Mouse (Mus musculus): ENCODE data around the gene Cd59a. TPM values are rescaled to one million over a fixed set of nuclear protein-coding genes. Genes with fewer than 3 reads are reported as not detected.
A peak's percentile ranks its signal among the peaks of the same experiment; 100 is the strongest.

Cd59a gene
- polyA plus RNA-seq, 1 experiment from 2014 or later: 21.1 TPM

DNA sequence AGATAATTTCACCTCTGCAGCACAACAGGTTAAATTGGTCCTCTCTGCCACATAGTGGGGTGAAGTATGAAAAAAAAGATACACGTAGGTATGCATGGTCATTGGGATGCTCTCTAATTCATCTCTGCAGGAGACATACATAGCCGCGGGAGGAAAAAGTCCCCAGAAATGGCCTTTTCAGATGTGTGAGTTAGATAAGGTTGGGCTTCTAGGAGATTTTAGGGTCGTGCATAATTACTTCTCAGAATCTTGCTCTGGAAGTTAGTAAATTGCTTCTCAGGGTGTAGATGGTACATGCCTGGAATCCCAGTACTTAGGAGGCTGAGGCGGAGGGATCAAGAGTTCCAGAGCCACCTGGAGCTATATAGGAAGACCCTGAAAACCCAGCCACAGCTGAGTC is 28.5 kb downstream of the Cd59a start:
- no peak overlapping the region for H3K27ac ChIP-seq (ENCODE audit: low read depth, low read length)
- H3K4me3 ChIP-seq (ENCODE audit: low read depth, low read length): no peak overlapping the region
- DNase-seq (ENCODE audit: low spot score) (no peak), ATAC-seq (replicated peaks; ENCODE audit: low FRiP score) (no peak)
- no peaks in the 10 kb centered on the region for H3K36me3 ChIP-seq (ENCODE audit: control insufficient read depth, insufficient read depth, low read length)
- no peak overlapping the region for H3K4me2 ChIP-seq (ENCODE audit: low read depth, low read length, severe bottlenecking)
- WGBS: 85% methylated on average over 5 of the region's 5 CpGs
- H3K27me3 ChIP-seq (ENCODE audit: control insufficient read depth, insufficient read depth, low read length): peaks cover 7% of the 10 kb centered on the region
- no peaks in the 10 kb centered on the region for H3K9me3 ChIP-seq (ENCODE audit: control insufficient read depth, low read length)
- H3K9ac ChIP-seq (ENCODE audit: low read length): no peak overlapping the region
- no peaks in the 10 kb centered on the region; the same call in 1 of the 2 replicates for H3K4me1 ChIP-seq (replicated peaks; ENCODE audit: control insufficient read depth, insufficient read depth, low read length)

DNA sequence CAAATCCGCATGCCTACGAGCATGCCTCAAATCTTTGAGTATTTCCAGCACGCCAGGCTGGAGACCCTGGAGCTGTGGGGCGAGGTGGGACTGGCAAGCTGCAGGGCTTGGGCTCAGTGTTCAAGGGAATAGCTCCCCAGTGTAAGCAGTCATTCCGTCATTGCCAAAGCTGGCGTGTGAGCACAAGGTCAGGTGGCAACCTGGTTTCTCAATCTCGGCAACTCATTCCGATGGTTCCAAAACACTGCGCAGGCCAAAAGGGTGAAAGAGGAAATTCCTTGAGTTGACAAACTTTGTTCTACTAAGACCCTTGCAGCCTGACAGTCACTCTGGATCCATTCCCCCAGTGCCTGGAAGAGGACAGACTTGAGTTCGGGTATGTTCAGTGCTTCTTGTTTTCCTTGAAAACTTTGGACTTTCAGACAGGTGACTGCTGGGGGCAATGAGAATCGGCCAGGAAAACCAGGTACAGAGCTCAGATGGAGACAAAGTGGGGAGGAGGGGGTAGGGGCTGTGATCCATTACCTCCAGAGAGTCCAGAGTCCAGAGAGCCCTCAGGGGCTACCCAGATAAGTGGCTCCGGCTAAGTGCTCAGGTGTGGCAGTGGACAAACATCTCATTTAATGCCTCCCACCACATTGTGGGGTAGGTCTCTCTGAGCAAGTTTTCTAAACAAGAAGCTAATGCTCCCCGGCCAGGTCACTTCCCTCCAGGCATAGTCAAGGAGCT is 33.4 kb downstream of the Cd59a start:
- Histone ChIP-seq H3K36me3 (ENCODE audit: control insufficient read depth, insufficient read depth, low read length) (no peaks in the 10 kb centered on the region), H3K4me3 (ENCODE audit: low read depth, low read length) (no peak overlapping the region), H3K27ac (ENCODE audit: low read depth, low read length) (no peak overlapping the region), H3K27me3 (ENCODE audit: control insufficient read depth, insufficient read depth, low read length) (peaks cover 2% of the 10 kb centered on the region), H3K9ac (ENCODE audit: low read length) (no peak overlapping the region), H3K9me3 (ENCODE audit: control insufficient read depth, low read length) (no peaks in the 10 kb centered on the region), H3K4me1 (replicated peaks; ENCODE audit: control insufficient read depth, insufficient read depth, low read length) (no peaks in the 10 kb centered on the region), H3K4me2 (ENCODE audit: low read depth, low read length, severe bottlenecking) (no peak overlapping the region)
- WGBS: 86% methylated on average over 13 of the region's 13 CpGs
- no peak for DNase-seq (ENCODE audit: low spot score)
- ATAC-seq (replicated peaks; ENCODE audit: low FRiP score): no peak

DNA sequence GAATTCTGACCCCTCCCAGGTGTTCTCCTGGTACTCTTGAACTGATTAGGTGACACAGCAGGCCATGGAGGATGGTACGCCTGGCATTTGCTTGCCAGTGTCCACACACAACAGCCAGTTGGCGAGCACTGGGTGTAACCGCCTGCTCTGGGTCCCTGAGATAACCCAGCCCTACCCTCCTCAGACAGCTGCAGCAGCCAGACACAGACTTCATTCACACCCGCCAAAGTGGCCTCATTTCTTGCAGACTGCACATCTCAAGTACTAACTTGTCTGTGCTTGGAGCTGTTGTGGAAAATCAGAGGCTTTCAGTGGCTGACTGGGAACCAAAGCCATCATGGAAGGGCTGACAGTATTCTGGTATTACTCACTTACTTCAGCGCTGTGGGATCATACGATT is 34.6 kb downstream of the Cd59a start:
- Histone ChIP-seq H3K9me3 (ENCODE audit: control insufficient read depth, low read length) (no peaks in the 10 kb centered on the region), H3K27me3 (ENCODE audit: control insufficient read depth, insufficient read depth, low read length) (peaks cover 2% of the 10 kb centered on the region), H3K4me3 (ENCODE audit: low read depth, low read length) (no peak overlapping the region), H3K4me2 (ENCODE audit: low read depth, low read length, severe bottlenecking) (no peak overlapping the region), H3K9ac (ENCODE audit: low read length) (no peak overlapping the region), H3K36me3 (ENCODE audit: control insufficient read depth, insufficient read depth, low read length) (no peaks in the 10 kb centered on the region), H3K4me1 (replicated peaks; ENCODE audit: control insufficient read depth, insufficient read depth, low read length) (no peaks in the 10 kb centered on the region), H3K27ac (ENCODE audit: low read depth, low read length) (no peak overlapping the region)
- no peak for ATAC-seq (replicated peaks; ENCODE audit: low FRiP score)
- no peak for DNase-seq (ENCODE audit: low spot score)
- 86% methylated on average over 6 of the region's 6 CpGs for WGBS

DNA sequence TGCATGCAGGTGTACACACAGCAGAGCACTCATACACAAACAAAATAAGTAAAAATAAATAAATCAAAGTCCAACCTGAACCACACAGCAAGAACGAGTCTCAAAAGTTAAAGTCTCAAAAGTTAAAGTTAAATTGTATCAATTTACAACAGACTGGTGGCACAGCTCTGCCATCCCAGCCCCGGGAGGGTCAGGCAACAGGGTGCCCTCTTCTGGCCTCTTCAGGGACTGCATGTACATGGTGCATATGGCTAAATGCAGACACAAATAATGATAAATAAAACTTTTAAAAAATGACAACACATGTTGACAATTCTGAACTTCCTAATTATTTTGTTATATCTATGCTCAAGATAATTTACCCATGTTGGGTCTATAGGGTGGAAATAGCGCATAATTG is 35.4 kb downstream of the Cd59a start:
- Histone ChIP-seq H3K36me3 (ENCODE audit: control insufficient read depth, insufficient read depth, low read length) (no peaks in the 10 kb centered on the region), H3K27ac (ENCODE audit: low read depth, low read length) (no peak overlapping the region), H3K4me1 (replicated peaks; ENCODE audit: control insufficient read depth, insufficient read depth, low read length) (no peaks in the 10 kb centered on the region), H3K4me2 (ENCODE audit: low read depth, low read length, severe bottlenecking) (no peak overlapping the region), H3K27me3 (ENCODE audit: control insufficient read depth, insufficient read depth, low read length) (no peaks in the 10 kb centered on the region; the same call in 1 of the 2 replicates), H3K4me3 (ENCODE audit: low read depth, low read length) (no peak overlapping the region), H3K9ac (ENCODE audit: low read length) (no peak overlapping the region), H3K9me3 (ENCODE audit: control insufficient read depth, low read length) (no peaks in the 10 kb centered on the region)
- ATAC-seq (replicated peaks; ENCODE audit: low FRiP score): no peak
- WGBS: 65% methylated on average over 3 of the region's 3 CpGs
- DNase-seq (ENCODE audit: low spot score): peak; percentile 78

DNA sequence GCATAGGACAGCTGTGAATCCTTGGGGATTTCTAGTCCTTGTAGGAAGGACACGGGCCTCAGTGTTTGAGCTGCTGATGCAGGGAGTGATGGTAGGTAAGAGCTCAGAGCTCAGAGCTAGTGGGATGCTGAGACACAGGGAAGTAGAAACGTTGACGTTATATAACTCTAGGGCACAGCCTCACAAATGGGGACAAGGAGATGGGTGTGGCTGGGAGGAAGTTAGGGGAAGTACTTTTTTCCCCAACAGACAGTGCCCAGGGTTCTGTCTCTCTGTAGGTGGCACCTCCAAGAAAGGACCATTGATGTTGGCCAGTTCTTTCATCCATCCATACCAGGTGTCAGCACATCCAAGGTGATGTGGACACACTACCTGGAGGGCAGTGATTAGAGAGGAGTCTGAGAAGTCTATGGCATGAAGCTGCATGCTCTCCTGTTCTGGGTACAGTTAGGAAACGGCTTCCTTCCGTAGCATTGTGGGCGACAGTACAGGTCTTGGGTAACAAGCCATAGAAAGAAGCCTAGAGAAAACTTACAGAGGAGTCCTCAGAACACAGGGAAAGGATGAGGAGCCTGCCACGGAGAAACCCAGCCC is 36.8 kb downstream of the Cd59a start:
- DNase-seq (ENCODE audit: low spot score) (no peak), ATAC-seq (replicated peaks; ENCODE audit: low FRiP score) (no peak)
- Histone ChIP-seq H3K36me3 (ENCODE audit: control insufficient read depth, insufficient read depth, low read length) (no peaks in the 10 kb centered on the region), H3K9me3 (ENCODE audit: control insufficient read depth, low read length) (no peaks in the 10 kb centered on the region), H3K27me3 (ENCODE audit: control insufficient read depth, insufficient read depth, low read length) (no peaks in the 10 kb centered on the region), H3K4me1 (replicated peaks; ENCODE audit: control insufficient read depth, insufficient read depth, low read length) (no peaks in the 10 kb centered on the region), H3K27ac (ENCODE audit: low read depth, low read length) (no peak overlapping the region), H3K4me2 (ENCODE audit: low read depth, low read length, severe bottlenecking) (no peak overlapping the region), H3K4me3 (ENCODE audit: low read depth, low read length) (no peak overlapping the region), H3K9ac (ENCODE audit: low read length) (no peak overlapping the region)
- WGBS: 84% methylated on average over 7 of the region's 7 CpGs

DNA sequence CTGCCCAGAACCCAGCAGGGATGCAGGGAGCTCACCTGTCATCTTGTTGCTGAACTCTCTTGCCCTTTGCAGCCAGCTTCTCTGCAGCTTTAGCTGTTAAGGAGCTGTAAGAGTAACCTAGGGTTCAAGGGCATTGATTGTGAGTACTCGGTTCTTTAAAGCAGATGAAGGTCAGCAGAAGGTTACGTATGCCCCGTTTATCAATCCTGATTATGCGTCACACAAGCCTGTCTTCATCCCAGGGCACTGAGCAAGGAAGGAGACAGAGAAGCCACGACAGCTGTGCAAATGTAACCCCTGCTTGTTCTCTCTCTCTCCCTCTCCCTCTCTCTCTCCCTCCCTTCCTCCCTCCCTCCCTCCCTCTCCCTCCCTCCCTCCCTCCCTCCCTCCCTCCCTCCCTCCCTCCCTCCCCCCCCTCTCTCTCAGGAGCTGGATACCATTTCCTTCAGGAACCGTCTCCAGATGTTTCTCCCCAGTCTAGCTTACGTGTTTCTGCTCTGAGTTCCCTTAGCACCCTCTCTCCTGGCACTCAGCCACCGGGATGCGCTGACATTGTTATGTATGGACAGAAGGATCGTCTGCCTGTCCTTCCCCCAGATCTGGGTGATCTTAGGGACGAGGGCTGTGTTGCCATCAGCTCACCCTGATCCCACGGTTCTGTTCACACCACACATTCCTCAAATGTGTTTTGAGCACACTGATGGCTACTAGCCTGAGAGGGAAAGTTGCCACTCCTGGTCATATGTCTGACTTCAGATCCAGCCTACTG is 37.6 kb downstream of the Cd59a start:
- Histone ChIP-seq H3K27ac (ENCODE audit: low read depth, low read length) (no peak overlapping the region), H3K9me3 (ENCODE audit: control insufficient read depth, low read length) (no peaks in the 10 kb centered on the region), H3K36me3 (ENCODE audit: control insufficient read depth, insufficient read depth, low read length) (no peaks in the 10 kb centered on the region), H3K4me1 (replicated peaks; ENCODE audit: control insufficient read depth, insufficient read depth, low read length) (no peaks in the 10 kb centered on the region), H3K4me2 (ENCODE audit: low read depth, low read length, severe bottlenecking) (no peak overlapping the region), H3K27me3 (ENCODE audit: control insufficient read depth, insufficient read depth, low read length) (no peaks in the 10 kb centered on the region), H3K4me3 (ENCODE audit: low read depth, low read length) (no peak overlapping the region), H3K9ac (ENCODE audit: low read length) (no peak overlapping the region)
- ATAC-seq (replicated peaks; ENCODE audit: low FRiP score) (no peak), DNase-seq (ENCODE audit: low spot score) (no peak)
- WGBS: 56% methylated on average over 12 of the region's 12 CpGs

DNA sequence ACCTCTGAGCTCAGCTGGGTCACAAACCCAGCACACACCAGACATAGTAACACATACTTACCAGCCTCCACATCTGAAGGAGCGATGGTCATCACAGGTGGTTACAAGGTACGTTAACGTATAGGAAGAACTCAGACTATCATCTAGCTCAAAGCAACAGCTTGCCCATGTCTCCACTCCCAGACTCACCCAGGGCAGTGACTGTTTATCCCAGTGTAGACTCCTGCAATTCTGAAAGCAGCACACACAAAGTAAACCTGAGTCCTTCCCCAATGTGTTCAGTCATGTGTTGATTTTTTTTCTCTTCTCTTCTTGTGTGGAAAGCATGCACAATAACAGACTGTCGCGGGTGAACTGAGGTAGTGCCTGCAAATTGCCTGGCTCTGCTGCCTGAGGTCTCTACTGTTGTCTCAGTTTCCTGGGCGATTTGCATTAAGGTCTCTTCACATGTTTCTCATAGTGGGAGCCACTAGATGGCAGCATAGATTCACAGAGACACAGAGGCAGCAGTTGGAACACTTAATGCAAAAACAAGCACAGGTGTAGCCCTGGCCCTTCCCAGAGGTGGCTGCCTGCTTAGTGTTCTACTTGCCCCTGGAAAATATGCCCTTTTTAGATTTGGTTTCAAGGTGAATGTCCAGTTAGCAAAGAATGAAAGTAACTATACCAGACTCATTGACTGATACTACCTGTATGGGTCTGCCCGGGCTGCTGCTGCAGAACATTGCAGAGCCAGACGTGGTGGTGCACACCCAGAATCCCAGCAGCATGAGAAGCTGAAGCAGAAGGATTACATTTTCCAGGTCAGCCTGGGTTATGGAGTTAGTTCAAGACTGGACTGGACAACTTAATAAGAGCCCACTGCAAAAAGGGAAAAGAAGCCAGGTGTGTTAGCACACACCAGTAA is 38.8 kb downstream of the Cd59a start:
- no peak overlapping the region for H3K4me3 ChIP-seq (ENCODE audit: low read depth, low read length)
- H3K27ac ChIP-seq (ENCODE audit: low read depth, low read length): no peak overlapping the region
- no peak overlapping the region for H3K4me2 ChIP-seq (ENCODE audit: low read depth, low read length, severe bottlenecking)
- H3K9me3 ChIP-seq (ENCODE audit: control insufficient read depth, low read length): no peaks in the 10 kb centered on the region
- ATAC-seq (replicated peaks; ENCODE audit: low FRiP score) (peak; percentile 46; the same call in 1 of the 2 replicates), DNase-seq (ENCODE audit: low spot score) (peak; percentile 75)
- H3K27me3 ChIP-seq (ENCODE audit: control insufficient read depth, insufficient read depth, low read length): no peaks in the 10 kb centered on the region
- no peak overlapping the region for H3K9ac ChIP-seq (ENCODE audit: low read length)
- 50% methylated on average over 8 of the region's 8 CpGs for WGBS
- no peaks in the 10 kb centered on the region for H3K4me1 ChIP-seq (replicated peaks; ENCODE audit: control insufficient read depth, insufficient read depth, low read length)
- no peaks in the 10 kb centered on the region for H3K36me3 ChIP-seq (ENCODE audit: control insufficient read depth, insufficient read depth, low read length)

DNA sequence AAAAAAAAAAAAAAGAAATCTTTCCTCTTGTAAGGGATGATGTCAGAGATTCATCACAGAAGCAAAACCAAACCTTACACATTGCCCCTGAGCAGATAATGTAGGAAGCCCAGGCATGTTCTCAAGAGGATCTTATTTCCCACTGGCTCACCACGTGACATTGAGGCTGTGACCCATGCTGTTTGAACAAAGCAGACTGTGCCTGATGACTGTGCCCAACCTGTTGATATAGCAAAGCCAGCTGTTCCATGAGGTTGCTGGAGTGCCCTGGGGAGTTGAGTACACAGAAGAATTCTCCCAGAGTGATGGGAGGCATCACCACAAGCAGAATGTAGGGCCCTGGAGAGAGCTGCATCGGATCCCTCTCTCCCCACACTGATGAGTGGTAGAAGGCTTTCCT is 40.3 kb downstream of the Cd59a start:
- H3K4me1 ChIP-seq (replicated peaks; ENCODE audit: control insufficient read depth, insufficient read depth, low read length): no peaks in the 10 kb centered on the region
- DNase-seq (ENCODE audit: low spot score): no peak

More for the DNA sequence above, 40.3 kb downstream of the Cd59a start:
- H3K4me3 ChIP-seq (ENCODE audit: low read depth, low read length): no peak overlapping the region
- ATAC-seq (replicated peaks; ENCODE audit: low FRiP score): no peak
- 79% methylated on average over 2 of the region's 2 CpGs for WGBS
- H3K9me3 ChIP-seq (ENCODE audit: control insufficient read depth, low read length): no peaks in the 10 kb centered on the region
- H3K4me2 ChIP-seq (ENCODE audit: low read depth, low read length, severe bottlenecking): no peak overlapping the region
- no peak overlapping the region for H3K27ac ChIP-seq (ENCODE audit: low read depth, low read length)
- no peak overlapping the region for H3K9ac ChIP-seq (ENCODE audit: low read length)
- H3K36me3 ChIP-seq (ENCODE audit: control insufficient read depth, insufficient read depth, low read length): no peaks in the 10 kb centered on the region
- no peaks in the 10 kb centered on the region for H3K27me3 ChIP-seq (ENCODE audit: control insufficient read depth, insufficient read depth, low read length)

Measured in forebrain, embryonic 11.5 days (tissue).